Mouse (Mus musculus) lung, postnatal 36 days (tissue): Measurements from ENCODE around the gene Hyou1.
"Not testable (repeated sequence)": the region's sequence is repeated elsewhere in the genome, so short reads cannot be mapped to it uniquely, and the experiment has no call there.

ENCODE experiments used
- DNase-seq: peaks from one replicate; pipeline ENCODE4 v3.0.0; 2022; ENCODE audit warnings: mixed read lengths

Hyou1 gene

DNA sequence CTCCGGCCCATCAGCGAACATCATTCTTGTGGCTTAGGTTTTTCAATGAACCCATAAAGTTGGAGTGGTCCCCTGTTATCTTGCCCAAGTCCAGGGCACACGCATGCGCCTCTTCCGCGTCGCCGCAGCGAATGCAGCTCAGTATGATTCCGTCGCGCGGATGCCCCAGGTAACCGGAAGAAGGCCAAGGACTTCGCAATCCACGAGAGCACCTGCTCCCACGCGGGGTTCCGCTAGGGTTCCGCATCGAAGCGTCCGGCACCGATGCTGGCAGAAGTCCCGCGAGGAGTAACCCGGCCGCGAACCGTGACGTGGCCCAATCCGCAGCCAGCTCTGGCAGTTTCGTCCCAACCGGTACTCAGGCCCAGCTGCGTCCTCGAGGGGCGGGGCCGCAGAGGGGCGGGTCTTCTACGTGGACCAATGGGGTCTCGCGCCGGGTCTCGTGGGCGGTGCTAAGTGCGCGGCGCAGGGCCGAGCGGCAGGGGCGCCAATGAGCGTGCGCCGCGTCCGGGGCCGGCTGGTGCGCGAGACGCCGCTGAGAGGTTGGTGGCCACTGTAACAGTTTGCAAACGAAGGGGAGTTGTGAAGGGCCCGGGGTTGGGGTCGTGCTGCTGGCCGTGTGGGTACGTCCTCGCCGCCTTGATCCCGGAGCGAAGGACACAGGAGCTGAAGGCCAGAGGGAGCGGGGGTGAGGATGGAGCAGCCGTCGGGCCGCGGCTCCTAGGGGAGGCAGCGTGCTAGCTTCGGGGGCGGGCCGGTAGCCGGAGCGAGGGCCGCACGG, at the start of gene Hyou1:
Gene Hyou1 (plus strand): TSS at position 437 of the 781 bp plus-strand sequence.
- peak; percentile 99 for DNase-seq

DNA sequence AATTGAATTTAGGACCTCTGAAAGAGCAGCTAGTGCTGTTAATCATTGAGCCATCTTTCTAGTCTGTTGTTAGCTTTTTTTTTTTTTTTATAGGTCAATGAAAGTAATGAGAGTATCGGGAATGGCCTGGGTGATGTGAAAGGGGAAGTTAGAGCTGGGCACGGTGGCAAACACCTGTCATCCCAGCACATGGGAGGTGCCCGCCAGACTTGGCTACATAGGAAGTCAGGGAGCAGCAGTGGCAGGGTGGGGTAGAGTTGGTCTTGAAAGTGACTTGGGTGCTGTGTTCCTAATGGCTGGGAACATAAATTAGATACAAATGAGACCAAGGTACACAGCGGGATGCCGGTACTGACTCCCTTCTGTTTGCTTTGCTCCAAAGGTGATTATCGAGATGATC, 48.6 kb upstream of the Hyou1 start:
- DNase-seq = no peak

DNA sequence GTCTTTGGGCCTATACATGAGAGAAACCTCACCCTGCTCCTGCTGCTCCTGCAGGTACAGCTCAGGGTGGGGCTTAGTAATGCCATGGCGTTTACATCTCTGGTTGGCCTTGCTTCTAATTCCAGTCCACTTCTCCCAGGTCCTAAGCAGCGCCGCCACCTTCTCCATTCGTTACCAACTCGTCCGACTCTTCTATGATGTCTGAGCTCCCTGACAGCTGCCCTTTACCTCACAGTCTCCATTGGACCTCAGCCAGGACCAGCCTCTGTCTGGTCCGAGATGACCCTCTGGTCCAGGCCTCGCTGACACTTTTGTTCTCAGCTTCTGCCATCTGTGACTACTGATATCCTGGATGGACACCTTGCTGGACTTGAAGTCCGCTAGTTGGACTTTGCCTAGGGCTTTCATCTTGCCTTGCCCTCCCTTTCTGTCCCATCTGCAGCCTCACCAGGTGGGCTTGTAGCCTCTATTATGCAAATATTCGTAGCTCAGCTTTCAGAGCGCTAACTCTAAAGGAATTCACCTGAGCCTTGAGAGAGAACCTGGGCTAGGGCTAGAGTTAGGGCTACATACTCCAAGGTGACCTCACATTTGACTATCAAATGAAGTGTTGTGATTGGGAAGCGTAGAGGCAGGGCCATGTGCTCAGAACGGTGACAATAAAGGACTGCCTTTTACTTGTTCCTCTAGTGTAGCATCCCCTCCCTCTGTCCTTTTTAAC, 46.2 kb upstream of the Hyou1 start:
- DNase-seq = no peak

DNA sequence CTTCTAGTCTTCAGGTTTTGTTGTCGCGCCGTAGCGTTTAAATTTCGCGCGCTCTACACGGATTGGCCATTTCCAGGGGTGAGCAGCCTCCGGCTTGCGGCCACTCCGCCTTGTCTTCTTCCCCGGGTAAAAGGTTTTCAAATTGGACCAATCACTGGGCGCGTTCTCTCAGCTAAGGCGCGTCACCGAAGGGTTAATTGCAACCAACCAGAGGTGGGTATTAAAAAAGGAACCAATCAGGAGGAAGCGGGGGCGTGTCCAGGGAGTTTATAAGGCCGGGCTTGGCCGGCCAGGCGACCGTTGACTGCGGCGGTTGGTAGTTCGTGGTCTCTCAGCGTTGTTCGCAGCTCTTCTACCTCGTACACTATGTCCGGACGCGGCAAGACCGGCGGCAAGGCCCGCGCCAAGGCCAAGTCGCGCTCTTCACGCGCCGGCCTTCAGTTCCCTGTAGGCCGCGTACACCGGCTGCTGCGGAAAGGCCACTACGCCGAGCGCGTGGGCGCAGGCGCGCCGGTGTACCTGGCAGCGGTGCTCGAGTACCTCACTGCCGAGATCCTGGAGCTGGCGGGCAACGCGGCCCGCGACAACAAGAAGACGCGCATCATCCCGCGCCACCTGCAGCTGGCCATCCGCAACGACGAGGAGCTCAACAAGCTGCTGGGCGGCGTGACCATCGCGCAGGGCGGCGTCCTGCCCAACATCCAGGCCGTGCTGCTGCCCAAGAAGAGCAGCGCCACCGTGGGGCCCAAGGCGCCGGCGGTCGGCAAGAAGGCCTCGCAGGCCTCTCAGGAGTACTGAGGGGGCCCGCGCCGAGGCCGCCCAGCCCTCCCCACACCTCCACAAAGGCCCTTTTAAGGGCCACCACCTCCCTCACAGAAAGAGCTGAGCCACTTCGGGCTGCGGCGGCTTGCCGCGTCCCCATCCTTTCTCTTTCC, 44.6 kb upstream of the Hyou1 start, which contains the start of gene H2afx:
Gene H2afx (plus strand): TSS at position 299 of the 935 bp plus-strand sequence.
- DNase-seq = peak; percentile 100

DNA sequence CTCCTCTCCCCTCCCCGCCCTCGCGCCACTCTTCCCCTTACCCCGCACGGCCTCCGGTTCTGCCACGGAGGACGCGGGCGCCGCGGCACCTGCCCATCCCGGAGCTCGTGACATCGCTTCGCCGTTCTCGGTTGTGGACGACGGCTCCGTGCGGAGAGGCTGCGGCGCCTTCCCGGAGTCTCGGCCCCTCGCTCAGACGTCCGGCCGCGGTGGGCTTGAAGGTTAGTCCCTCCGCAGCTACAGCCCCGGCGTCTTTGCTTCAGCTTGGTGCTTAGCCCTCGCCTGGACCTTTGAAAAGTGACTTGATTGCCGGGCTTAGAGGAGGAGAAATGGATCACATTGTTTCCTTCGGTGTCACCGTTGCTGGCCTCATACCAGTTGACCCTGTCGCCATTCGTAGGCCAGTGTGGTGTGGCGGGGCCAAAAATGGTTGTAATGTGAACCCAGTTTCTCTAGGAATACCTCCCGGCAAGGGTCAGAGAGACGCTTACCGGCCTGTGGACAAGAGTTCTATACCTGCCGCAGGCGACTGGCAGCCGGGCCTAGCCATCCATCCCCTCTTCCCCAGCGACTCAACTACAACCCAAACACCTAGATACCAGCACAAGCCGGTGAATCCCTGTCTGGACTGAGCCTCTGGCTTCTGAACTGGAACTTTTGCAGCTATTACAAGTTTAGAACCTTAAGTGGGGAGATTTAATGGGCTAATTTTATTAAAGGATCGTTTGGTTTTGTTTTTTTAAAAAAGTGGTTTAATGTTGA, 43.8 kb upstream of the Hyou1 start:
- DNase-seq = peak; percentile 27

DNA sequence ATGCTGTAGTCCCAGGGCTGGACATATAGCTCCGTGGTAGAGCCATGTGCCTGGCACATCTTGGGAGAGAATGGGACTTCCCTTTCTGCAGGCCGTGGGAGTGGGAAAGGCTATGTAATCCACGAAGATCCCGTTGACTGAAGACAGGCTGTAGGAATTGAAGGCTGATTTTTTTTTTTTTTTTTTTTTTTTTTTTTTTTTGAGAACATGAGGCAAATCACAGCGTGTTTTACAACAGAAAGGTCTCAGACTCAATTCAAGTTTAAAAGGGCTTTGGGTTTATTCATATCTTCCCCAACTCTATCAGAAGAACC, 43.2 kb upstream of the Hyou1 start:
- no peak for DNase-seq

DNA sequence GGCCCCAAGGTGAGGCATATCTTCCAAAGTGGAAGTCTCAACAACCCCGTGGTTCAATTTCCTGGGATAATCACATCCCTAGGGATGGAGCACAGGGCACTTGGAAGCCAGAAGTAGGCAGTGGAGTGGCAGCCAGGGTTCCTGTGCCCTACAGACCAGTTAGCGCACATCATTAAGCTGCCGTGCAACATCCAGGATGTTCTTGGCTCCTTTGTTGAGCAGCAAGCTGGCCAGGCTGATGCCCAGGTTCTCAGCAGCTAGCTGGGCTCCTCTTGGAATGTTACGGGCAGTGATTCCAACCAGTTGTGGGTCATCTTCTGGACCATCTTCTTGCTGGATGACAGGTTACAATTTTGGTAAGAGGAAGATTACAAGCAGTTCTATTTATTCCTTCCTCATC, 42.8 kb upstream of the Hyou1 start:
- DNase-seq = not testable (repeated sequence)

DNA sequence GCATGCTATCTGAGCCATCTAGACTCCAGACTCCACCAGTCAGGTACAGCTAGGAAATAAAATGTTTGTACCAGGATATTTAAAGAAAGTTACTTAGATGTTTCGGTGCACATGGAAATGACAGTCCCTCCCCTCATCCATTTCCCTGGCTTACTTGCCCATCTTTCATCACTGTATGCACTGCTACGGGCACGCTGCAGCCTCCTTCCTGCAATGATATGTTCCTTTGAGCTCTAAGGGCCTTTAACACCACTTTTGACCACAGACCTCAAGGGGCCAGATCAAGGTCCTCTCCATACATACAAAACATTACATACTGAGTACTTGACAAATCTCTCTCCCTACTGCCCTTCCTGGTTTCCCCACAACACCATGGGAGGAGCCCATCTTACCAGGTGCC, 42.3 kb upstream of the Hyou1 start:
- DNase-seq = no peak

DNA sequence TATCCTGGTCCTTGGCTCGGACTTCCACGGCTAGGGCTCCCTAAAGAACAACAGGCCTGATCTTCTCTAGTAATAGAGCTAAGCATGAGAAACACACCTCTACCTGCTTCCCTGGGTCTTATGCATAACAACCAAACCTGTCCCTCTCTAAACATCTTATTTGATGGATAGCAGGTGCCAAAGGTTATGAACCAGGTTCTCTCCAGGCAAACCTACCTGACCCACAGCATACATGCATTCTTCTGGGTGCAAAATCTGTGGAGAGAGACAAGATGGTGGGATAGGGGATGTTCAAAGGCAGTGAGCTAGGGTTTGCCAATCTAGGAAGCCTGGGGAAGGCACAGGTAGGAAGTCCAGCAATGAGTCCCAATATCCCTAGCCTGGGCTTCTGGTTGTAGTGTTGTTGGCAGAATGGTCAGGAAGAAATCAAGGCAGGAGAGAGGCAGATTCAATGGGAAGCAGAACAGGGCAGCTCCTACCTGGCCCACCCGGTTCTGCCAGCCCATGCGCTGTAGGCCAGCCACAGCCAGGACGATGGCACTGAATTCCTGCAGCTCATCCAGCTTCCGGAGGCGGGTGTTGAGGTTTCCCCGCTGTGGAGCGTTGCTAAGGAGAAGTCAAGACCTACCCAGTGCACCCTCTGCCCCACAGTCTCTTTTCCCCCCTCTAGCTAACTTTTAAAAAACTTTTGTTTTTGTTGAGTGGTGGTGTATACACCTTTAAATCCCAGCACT, 41.7 kb upstream of the Hyou1 start:
- DNase-seq = no peak

DNA sequence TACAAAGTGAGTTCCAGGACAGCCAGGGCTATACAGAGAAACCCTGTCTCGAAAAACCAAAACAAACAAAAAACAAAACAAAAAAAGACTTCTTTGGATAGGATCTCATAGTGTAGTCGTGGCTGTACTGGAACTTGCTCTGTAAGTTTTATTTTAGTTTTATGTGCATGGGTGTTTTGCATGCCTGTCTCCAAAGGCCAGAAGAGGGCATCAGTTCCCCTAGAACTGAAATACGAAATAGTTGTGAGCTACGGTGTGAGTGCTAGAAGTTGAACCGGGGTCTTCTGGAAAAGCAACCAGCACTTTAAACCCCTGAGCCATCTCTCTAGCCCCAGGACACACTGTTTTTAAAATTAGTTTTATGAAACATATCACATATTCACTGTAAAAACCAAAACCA, 40.7 kb upstream of the Hyou1 start:
- DNase-seq = no peak

DNA sequence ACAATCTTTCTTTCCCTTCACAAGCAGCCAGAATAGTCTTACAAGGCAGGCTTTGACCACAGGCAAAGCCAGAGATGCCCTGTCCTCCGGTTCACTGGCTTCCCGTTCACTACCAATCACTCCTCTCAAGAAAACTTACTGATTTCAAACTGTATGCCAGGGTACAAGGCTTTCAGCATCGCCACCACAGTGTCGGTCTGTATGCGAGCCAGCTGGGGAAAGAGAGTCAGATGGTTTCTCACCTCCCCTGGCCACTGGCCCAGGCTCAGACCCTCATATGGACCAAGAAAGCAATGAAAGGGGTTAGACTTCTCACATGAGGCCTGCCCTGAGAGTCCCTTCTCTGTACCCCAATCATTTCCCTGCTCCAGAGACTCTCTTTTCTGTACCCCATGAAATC, 37.8 kb upstream of the Hyou1 start:
- no peak for DNase-seq

DNA sequence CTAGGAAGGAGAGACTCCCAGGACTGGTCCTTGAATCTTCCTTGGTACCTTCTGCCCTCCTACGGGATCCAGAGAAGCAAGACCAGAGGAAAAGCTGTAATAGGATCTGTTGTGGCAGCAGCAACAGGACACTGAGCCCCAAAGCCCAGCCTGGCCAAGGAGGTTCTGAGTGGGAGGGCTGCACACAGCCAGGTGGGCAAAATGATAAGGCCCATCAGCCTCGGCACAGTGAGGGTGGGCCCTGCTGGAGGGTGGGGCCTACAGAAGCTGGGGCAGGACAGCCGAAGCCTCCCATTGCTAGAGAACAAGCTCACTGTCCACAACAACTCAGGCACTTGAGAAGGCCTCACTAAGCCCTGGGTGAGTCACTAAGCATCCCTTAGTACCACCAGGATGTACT, 37.1 kb upstream of the Hyou1 start:
- DNase-seq = no peak

DNA sequence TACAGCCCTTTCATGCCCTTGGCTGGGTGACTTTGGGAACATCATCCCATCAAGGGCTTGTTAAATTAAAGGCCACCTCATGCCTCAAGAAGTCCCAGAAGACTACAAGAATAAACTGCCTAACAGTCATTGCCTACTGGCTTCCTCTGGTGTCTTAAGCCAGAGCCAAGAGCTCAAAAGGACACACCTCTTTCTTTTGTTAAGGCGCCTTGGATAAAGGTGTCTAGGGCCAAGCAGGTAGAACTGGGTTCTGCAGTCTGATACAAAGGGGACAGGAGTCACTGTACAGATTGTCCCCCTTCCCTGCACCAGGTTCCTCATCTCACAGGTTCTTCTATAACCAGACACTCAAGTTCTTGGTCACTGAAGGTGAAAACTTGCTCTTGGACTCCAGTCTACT, 36.7 kb upstream of the Hyou1 start:
- DNase-seq = no peak

DNA sequence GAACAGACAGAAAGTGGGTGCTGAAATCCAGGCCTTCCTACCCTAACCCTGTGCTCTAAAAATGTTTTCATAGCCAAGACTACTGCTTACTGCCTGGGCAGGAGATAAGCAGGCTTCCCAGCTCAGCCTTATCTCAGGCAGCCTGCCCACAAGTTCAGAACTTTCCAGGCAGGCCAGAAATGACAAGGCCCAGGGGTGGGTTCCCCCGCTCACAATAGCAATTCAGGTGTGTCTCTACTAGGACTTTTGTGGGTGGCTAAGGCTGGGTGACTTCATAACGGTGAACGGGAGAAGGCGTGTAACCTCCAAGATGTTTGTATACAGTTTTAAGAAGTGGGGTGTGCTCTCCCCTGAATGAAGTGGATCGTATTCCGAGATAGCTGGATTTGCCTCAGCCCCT, 36.0 kb upstream of the Hyou1 start:
- DNase-seq = no peak

DNA sequence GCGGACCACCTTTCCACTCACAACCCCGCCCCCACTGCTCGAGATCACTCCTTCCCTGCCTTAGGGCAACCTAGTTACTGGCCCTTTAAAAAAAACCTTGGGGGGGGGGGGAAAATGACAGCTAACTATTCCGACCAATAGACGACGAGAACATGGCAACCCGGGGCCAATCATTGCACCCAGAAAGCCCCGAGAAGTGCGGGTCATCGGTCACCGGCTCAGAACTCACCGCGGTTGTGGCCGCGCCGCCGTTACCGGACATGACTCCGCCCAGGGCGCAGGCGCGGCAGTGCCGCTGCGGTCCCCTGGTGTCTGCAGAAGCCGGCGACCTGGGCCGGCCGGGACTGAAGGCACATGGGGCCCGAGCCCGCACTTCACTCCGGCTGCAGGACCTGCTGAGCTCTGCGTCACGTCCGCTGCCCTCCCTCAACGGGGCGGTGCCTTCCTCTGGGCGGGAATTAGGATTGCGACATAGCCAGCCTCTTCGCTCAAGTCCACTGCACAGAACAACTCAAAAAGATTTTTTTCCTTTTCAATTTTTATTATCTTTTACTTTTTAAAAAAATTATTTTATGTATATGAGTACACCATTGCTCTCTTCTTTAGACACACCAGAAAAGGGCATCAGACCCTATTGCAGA, 35.4 kb upstream of the Hyou1 start, which contains the start of gene Hmbs:
Gene Hmbs (minus strand): TSS at position 448 of the 641 bp plus-strand sequence.
- peak; percentile 97 for DNase-seq

DNA sequence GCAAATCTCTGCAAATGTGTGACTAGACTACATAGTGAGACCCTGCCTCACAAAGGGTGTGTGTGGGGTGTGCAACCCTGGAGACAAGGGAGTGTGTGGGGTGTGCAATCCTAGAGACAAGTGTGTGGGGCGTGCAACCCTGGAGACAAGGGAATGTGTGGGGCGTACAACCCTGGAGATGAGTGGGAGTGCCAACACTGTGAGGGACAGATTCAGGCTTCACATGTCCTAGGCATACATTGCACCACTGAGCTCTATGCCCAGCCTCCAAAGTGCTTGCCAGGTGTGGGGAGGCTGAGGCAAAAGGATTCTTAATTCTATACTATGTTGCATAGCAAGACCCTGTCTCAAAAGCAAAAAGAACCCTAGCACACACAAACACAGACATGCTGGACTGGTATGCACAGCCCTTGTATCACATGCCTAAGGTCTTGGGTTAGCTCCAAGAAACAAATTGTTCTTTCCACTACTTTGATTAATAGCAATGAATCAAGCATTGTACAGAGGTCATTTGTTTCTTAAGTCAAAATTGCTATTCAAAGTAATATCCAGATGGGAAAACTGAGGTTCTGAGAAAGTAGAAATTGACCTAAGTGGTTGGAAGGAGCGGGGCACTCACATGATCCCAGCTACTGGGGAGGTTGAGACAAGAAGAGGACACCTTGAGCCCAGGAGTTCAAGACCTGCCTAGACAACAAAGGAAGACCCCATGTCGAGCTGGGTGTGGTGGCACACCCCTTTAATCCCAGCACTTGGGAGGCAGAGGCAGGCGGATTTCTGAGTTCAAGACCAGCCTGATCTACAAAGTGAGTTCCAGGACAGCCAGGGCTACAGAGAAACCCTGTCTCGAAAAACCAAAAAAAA, 33.5 kb upstream of the Hyou1 start:
- DNase-seq = no peak

DNA sequence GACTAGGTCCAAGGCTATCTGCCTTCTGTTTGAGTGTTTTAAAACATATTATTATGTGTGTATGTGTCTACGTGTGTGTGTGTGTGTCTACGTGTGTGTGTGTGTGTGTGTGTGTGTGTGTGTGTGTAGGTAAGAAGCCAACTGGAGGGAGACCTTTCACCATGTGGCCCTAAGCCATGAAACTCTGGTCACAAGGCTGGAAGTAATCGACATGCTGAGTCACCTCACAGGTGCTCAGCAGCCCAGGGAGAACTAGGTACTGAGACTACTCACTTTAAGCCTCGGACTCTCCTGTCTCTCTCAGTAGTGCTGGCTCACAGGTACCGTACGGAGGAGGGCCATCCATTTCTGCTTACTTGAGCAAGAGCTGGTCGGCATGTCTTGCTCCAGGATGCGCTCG, 32.1 kb upstream of the Hyou1 start:
- no peak for DNase-seq

DNA sequence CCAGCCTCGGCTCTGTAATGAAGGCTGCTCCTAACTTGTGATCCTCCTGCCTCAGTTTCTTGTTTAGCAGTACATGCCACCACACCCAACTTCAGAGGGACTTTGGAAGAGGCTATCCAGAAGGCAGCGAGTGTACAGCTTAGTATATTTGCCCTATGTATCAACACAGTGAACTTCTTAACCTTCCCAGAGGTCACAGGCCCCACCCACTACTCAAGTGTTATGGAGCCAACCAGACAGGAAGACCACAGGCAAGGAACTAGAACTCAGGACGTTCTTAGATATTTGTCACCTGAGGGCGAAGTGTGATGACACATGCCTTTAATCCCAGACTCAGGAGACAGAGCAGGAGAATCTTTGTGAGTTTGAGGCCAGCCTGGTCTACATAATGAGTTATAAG, 31.7 kb upstream of the Hyou1 start:
- no peak for DNase-seq

DNA sequence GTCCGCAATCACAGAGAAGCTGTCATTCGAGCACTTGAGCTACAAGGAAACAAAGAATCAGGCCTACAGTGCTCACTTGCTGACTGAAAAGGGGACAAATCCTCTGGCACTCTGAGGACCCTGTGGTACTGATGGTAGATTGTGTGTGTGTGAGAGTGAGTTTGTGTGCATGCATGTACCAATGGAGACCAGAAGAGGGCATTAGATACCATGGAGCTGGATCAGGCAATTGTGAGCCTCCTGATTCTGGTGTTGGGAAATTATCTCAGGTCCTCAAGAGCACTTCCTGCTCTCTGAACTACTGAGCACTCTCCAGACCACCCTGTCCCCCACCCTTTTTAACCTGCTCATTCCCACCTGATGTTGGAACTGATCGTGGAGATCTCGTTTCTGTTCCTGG, 30.7 kb upstream of the Hyou1 start:
- DNase-seq = no peak

DNA sequence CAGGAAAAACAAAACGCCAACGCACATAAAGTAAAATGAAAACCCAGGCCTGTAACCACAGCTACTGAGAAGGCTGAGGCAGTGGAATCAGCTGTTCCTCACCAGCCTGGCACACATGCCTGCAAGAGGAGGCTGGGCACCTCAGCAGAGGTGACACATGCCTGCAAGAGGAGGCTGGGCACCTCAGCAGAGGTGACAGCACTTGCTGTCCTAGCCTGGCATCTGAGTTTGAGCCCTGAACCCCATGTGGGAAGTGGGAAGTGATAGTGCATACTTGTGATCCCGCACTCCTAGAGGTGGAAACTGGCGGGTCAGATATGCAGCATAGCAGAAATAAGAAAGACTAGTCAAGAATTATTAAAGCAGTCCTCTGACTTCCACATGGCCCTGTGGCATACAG, 27.9 kb upstream of the Hyou1 start:
- DNase-seq = no peak
